Mouse (Mus musculus): ENCODE measurements around the gene Met.

DNA sequence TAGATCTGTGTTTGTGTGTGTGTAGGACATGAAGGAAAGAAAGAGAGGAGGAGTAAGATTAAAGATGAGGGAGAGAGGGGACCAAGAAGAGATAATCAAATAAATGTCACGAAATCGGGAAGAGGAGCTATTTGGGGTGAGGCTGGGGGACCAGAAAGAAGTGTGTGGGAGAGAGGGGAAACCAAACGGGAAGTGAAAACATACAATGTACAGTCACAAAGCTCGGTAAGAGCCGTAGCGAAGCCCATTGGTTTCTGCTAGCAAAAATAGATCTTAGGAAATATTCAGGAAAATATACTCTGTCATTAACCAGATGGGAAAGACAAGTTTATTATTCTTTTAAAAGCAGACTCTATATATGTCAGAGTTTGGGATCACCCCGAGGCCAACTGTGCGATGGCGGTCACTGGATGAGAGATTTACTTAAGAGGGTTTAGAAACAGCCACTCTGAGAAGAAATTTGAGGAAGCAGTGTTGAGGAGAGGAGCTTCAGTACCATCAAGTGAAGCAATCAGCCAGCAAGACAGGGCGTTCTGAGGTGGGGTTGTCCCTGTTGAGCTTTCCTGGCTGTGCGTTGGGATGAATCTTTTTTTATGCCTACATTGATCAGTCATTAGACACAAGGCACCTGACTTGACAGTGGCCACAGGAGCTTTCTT lies 147.9 kb downstream of the Met start:
- TF ChIP-seq CTCF (IDR thresholded peaks at IDR 0.05; ENCODE audit: insufficient read depth, low read depth, low read length) = no peak
- TF ChIP-seq POLR2A (IDR thresholded peaks at IDR 0.05; ENCODE audit: insufficient read depth, low read depth, low read length) = no peak
